Mouse (Mus musculus): ENCODE data around the gene Zc3hc1.

Zc3hc1 gene

DNA sequence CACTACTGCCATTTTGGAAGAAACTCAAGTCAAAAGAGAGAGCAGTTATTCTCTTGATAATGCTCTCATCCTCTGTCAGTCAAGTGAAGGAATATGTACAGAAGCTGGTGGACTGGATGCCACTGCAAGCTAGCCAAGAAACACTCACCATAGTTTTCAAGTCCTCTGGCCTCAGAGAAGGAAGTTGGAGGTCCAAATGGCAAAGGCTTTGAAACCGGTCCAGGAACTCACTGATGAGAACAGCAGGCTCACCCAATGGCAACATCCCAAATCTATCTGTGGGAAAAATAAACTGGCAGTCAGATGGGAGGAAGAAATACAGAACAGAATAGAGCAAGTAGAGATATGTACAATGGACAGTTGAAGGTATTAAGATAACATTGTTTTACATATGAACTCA, 15.0 kb downstream of the Zc3hc1 start:
- in situ Hi-C loops (cut with MboI; ENCODE audit: unreplicated experiment in 2 of 2), result loop anchor here in 1 of 2 experiments (25.0 kb wide), 2 partner anchors 763 to 1213 kb away; partner anchors contain the start of genes Rbm28 and Tnpo3

DNA sequence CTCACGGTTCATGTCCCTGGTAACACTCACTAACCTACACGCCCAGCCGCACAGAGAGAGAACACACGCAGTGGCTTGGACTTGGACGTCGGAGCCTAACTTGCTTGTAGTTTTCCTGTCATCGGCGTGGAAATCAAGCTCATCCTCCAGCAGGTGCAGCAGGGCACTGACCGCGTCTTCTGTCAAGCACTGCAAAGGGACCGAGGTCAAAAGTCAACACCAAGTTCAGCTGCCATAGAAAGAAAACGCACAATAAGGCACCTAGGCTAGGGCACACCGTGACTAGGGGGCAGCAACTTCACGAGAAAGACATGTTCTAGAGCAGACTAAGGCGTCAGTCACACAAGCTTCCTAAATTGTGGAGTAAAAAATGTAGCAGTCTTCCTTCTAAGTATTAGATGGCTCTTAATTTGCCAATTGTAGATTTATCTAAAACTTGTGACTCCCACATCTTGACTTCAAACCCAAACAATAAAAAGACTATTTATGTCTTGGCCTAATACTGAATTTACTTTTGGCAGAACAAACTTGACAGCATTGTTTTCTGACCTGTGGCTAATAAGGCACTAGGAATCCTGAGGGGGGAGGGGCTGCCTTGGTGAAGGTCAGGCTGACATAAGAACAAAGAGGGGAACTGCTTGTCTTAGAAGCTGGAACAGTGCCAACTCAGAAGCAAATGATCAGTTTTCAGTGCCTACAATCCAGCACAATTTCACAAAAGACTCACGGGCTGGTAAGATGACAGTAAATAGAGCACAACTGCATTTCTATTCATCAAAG, 15.9 kb downstream of the Zc3hc1 start:
- in situ Hi-C loops (cut with MboI; ENCODE audit: unreplicated experiment in 2 of 2), result loop anchor here (25.0 kb wide), 3 partner anchors 288 to 1213 kb away; partner anchors contain the start of genes Rbm28 (in 1 of the 2) and Tnpo3 (in 1 of the 2)

DNA sequence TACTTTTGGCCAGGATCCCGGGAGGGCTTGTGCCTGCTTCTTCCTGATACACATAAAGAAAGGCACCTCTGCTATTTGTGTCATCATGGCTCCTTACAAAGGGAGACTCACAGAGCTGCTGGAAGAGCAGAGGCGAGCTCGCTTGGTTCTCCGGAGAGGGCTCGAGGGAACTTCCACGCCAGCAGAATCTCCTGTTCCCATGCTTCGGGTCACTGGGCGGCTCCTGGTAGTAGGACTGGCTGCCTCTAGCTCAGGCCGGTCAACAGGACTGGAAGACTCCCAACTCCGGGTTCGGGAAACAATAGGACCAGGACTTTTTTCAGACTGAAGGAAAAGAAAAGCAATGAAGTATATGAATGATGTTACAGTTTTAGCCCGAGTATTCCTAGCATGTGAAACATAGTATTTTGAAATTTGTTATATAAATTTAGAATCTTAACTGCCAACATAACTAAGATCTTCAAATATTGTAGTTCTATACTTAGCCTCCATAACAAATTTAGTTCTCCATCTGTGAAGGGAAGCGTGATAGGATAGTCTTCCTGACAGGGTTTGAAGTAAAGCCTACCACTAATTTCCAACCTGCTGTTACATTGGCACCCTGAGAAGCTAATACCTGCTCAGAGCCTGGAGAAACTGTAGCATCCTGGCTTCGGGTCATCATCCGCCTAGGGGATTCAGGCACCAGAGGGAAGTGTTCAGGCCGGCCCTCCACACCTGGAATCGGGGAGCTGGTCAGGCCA, 18.0 kb downstream of the Zc3hc1 start:
- in situ Hi-C loops (cut with MboI; ENCODE audit: unreplicated experiment in 2 of 2), result loop anchor here in 1 of 2 experiments (25.0 kb wide), 1 partner anchor 285 kb away; no protein-coding TSS in a partner anchor

DNA sequence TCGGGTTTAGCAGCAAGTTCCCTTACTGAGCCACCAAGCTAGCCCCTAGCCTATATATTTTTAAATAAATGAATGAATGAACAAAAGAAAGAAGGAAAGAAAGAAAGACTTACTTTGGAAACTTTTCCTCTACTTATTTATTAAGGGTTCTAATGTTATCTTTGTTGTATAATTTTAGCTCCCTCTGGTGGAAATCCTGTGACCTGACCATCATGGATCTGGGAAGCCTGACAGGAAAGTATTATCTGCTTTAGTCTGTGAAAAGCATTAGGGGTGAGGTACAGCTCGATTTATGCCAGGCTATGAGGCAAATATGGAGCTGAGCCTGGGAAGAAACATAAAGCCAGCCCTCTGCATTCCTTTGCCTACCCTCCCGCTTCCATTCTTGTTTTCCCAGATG, 21.5 kb downstream of the Zc3hc1 start:
- in situ Hi-C loops (cut with MboI; ENCODE audit: unreplicated experiment in 2 of 2), result loop anchor here in 1 of 2 experiments (25.0 kb wide), 1 partner anchor 282 kb away; no protein-coding TSS in a partner anchor

DNA sequence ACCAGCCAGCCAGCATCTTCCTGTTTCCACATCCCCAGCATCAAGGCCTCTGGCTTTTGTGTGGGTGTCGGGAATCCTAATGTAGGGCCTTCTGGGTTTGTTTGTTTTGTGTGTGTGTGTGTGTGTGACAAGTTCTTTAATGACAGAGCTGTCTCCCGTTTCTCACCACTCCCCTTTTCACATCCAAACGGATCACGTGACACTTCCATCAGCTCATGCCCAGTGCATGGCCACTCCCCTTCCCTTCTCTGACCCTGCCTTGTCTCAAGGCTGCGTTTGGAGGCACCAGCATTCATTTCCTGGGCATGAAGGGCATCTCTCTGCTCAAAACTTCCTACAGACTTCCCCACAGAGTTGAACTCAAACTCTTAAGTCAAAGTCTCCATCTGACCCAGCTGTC, 27.0 kb downstream of the Zc3hc1 start:
- in situ Hi-C loops (cut with MboI; ENCODE audit: unreplicated experiment in 2 of 2), result loop anchor here in 1 of 2 experiments (25.0 kb wide), 1 partner anchor 277 kb away; no protein-coding TSS in a partner anchor

DNA sequence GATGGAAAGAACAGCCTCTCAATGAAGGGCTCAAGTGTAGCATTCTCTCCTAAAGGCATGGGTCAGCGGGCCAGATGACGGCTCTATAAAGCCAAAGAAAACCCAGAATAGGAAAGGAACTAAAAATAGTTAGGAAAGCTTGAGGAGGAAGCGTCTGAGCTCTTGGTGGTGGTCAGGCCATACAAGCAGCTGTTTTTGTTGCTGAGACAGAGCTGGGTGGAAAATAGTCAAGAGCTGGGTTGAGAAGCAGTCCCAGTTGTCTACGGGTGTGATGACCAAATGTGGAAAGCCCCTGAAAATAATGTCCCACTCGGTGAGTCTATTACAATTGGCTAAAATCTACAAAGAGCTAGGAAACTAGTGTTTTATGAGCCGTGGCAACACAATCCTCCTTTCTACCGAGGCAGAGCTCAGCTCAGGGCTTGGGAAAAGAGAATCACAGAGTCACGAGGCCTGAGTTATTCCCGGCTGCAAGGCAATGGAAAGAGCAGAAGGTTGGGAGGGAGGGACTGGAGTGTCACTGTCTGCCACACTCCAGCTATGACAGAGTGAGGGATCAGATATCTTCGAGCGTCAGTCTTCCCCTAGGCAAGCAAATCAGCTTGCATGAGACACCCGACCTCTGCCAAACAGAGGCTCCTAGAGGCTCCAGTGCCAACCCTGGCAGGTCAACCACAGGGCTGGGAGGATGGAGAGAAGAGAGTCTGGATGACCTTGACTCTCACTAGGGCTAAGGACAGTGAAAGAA, 30.9 kb downstream of the Zc3hc1 start:
- in situ Hi-C loops (cut with MboI; ENCODE audit: unreplicated experiment in 2 of 2), result loop anchor here (5.0 to 25.0 kb wide), 5 partner anchors 153 to 508 kb away; no protein-coding TSS in a partner anchor

DNA sequence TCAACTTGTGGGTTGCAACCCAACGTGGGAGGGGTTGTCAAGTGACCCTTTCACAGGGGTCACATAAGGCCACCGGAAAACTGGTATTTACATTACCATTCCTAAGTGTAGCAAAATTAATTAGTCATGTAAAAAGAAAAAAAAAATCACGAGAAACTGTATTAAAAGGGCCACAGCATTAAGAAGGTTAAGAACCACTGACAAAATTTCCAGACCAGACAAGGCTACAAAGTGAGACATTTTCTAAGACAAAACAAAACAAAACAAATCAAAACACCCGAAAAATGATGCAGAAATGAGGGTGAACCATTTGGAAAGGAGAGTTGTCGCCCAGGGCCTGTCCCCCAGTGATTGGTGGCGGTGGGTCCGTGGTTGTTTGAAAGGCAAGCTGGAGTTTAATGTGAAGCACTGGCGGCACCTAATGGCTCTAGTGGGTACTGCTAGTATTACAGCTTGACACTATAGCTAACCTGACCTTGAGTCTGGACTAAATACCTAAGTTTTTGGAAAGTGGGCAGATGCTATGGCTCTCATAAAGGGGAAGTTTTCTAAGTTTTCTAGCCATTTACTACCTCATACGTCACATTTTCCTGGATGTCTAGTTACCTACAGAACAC, 33.2 kb downstream of the Zc3hc1 start:
- in situ Hi-C loops (cut with MboI; ENCODE audit: unreplicated experiment in 2 of 2), result loop anchor here (5.0 to 25.0 kb wide), 5 partner anchors 150 to 505 kb away; no protein-coding TSS in a partner anchor

DNA sequence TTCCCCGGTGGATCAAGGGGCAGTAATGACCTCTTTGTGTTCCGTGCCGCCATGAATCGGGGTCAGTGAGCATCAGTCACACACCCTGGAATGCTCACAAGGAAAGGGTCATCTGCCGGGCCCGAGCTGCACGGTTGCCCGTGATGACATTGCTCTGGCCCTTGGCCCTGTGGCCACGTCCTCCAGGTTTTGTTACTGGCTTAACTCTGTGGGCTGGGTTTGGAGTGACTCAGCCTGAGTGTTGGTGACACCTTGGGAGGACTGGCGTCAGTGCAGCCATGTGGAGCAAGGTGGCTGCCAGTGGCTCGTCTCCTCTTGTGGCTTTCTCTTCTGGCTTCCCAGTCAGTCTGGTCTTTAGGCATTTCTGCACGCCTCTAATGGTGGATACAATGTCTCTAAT, 34.1 kb downstream of the Zc3hc1 start:
- in situ Hi-C loops (cut with MboI; ENCODE audit: unreplicated experiment in 2 of 2), result loop anchor here (5.0 to 25.0 kb wide), 5 partner anchors 149 to 504 kb away; no protein-coding TSS in a partner anchor

DNA sequence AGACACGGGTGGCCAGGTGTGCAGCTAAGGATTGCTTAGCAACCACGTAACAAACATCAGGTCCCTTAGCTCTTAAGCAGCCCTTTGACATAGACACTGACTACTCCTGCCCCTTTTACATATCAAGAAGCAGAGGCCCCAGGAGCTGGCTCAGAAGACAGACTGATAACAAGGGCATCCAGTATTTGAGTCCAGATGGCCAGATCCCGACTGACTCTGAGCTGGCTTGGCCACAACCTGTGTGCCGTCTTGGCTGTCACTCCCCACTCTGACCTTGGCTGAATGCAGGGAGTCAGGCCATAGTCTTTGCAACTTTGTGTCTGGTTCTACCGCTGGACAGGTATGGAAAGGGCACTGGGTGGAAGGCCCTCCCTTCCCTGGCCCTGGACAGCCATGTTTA, 34.7 kb downstream of the Zc3hc1 start:
- in situ Hi-C loops (cut with MboI; ENCODE audit: unreplicated experiment in 2 of 2), result loop anchor here (5.0 to 25.0 kb wide), 5 partner anchors 149 to 504 kb away; no protein-coding TSS in a partner anchor

DNA sequence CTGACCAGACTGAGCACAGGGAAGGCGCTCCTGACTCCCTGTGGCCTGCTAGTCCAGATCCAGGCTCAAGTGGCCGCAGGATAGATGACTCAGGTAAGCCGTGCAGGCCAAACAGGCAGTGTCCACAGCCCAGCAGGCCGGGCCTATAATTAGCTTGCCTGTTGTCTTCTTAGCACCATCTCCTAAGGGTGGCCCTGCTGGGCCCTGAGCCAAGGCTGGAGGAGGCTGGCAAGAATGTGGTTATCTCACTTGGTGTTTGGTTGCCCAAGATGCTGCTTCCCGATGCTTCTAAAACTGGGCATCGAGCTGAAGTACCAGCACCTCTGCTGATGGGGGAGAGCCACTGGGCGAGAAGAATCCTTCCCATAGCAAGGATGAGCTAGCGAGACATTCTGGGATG, 35.1 kb downstream of the Zc3hc1 start:
- in situ Hi-C loops (cut with MboI; ENCODE audit: unreplicated experiment in 2 of 2), result loop anchor here (5.0 to 25.0 kb wide), 5 partner anchors 148 to 503 kb away; no protein-coding TSS in a partner anchor

DNA sequence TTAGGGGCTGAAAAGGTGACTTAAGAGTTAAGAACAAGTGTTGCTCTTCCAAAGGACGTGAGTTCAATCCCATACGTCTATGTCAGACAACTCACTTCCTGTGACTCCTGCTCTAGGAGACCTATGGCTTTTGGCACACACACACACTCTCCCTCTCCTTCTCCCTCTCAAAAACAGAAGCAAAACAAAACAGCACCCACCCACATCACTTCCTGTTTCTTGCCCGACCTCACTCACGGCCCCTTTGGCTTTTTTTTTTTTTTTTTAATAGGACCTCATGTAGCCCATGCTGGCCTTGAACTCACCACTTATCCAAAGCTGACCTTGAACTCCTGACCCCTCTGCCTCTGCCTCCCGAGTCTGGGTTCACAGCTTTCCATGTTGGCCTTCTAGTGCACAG, 36.1 kb downstream of the Zc3hc1 start:
- in situ Hi-C loops (cut with MboI; ENCODE audit: unreplicated experiment in 2 of 2), result loop anchor here (5.0 to 25.0 kb wide), 5 partner anchors 147 to 502 kb away; no protein-coding TSS in a partner anchor

DNA sequence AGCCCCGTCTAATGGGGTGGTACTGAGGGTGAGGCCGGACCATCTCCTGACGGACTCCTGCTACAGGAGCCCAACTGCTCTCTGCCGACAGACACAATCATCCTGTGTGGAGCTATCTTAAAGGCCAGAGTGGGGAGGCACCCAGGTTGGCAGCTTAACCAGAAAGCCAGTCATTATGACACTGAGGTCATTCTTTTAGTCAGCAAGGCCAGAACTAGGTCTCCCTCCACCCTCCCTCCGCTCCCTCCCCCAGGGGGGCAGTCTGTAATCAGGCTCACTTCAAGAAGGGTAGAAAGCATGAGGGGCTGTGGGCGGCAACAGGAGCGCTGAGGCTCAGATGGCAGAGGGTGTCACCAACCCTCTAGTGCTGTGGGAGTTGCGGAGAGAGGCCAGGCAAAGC, 37.2 kb downstream of the Zc3hc1 start:
- in situ Hi-C loops (cut with MboI; ENCODE audit: unreplicated experiment in 2 of 2), result loop anchor here (10.0 to 25.0 kb wide), 2 partner anchors 266 to 369 kb away; no protein-coding TSS in a partner anchor

DNA sequence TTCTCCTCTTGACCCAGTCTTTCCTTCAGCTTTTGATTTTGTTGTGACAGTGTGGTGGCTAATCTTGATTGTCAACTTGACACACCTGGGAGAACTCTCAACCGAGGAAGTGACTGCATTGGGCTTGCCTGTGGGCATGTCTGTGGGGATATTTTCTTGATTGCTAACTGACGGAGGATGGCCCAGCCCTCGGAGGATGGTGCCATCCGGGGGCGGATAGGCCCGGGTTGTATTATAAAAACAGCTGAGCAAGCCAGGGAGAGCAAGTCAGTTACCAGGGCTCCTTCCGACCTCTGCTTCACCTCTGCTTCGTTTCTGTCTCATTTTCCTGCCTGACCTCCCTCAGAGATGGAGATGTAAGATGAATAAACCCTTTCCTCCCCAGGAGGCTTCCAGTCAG, 38.1 kb downstream of the Zc3hc1 start:
- in situ Hi-C loops (cut with MboI; ENCODE audit: unreplicated experiment in 2 of 2), result loop anchor here (10.0 to 25.0 kb wide), 2 partner anchors 265 to 368 kb away; no protein-coding TSS in a partner anchor

DNA sequence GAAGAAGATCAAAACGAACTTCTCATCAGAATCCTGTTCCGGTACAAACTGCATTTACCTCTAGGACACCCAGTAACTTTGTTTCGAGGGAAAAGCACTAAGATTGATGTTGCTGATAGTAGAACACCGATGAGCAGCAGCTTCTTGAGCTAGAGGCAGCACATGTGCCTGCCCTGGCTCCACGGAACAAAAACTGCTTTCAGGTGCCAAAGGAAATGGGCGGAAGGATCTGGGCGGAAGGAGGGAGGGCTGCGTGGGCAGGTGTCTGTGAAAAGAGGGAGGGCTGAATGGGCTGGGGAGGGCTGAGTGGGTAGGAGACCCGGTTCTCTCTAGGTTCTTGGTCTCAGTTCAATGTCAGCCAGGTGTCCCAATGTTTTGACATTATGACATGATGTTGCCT, 39.5 kb downstream of the Zc3hc1 start:
- in situ Hi-C loops (cut with MboI; ENCODE audit: unreplicated experiment in 2 of 2), result loop anchor here (10.0 to 25.0 kb wide), 2 partner anchors 264 to 366 kb away; no protein-coding TSS in a partner anchor

DNA sequence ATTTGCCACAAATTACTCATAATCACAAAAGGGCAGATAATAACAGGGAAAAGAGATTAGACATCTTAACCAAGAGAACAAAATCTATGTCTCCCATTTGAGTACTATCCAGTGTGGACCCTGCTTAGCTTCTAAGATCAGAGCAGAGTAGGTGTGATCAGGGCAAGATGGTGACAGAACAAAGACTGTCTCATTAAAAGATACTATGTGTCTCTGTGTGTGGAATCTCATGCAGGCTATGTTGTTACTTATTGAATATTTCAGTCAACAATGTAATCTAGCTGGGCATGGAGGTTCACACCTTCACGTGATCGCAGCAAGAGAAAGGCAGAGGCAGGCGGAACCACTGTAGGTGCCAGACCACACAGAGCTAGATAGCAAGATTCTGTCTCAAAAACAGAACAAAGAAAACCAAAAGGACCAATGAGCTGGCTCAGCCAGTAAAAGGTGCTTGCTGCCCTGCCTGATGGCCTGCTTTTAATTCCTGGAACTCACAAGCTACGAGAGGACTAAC, 43.5 kb downstream of the Zc3hc1 start:
- in situ Hi-C loops (cut with MboI; ENCODE audit: unreplicated experiment in 2 of 2), result loop anchor here in 1 of 2 experiments (5.0 kb wide), 1 partner anchor 140 kb away; no protein-coding TSS in a partner anchor

DNA sequence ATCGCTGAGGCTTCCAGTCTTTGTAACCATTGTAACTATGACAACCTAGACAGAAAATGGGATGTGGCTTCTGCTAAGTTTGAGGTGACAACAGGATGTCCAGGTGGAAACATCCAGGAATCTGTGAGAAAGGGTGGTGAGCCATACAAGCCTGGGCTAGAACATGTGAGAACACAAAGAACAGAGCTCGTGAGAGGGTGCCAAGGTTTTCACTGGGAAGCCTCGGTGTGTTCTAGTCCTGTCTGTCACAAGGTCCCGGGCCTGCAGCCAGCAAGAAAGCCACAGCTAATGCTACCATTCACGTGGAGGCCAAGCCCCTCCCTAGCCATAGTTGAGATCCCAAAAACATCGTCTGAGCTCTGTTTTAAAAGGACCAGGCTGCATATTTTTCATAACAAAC, 44.1 kb downstream of the Zc3hc1 start:
- in situ Hi-C loops (cut with MboI; ENCODE audit: unreplicated experiment in 2 of 2), result loop anchor here in 1 of 2 experiments (5.0 kb wide), 1 partner anchor 139 kb away; no protein-coding TSS in a partner anchor

DNA sequence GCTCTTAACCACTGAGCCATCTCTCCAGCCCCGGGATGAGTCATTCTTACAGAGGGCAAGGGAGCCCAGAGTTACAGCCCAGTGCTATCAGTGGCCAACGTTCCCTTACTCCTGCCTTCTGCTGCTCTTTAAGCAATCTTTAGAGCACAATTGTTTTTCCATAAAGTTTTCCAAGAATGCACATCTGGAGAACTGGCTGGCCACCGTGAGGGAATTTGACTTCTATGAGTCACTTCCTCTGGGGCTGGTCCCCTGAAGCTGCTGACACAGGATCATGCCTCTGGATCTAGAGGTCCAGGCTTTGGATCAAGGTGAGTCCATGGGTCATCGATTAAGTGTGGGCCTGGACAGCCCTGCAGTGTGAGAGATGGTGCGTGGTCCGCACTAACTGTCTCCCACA, 46.8 kb downstream of the Zc3hc1 start:
- in situ Hi-C loops (cut with MboI; ENCODE audit: unreplicated experiment in 2 of 2), result no loop called here

DNA sequence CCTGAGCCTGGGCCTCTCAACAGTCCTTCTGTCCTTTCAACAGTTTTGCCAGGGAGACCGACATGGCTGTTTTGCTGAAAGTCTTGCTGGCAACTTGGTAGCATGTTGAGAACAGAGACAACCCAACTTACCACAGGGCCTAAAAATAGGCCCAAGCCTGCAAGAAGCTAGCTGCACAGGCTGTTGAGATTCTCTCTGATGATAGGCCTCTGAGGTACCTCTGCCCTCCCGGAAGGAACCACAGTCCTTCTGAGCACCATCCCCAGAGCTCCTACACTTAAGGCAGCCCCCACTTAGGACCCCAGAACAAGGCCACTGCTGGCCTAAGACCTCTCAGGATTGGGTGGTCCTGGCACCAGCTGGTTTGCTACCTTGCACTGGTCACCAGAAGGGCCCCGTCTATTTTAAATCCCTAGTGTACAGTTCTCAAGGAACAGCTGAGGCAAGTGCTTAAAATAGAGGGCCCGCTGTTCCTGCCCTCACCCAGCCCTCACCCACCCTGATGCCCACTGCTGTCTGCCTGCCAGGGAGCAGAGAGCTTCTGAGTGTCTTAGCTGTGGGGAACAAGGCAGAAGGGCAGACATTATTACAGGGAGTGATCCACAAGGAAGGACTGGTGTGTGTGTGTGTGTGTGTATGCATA, 50.5 kb downstream of the Zc3hc1 start:
- in situ Hi-C loops (cut with MboI; ENCODE audit: unreplicated experiment in 2 of 2), result no loop called here

DNA sequence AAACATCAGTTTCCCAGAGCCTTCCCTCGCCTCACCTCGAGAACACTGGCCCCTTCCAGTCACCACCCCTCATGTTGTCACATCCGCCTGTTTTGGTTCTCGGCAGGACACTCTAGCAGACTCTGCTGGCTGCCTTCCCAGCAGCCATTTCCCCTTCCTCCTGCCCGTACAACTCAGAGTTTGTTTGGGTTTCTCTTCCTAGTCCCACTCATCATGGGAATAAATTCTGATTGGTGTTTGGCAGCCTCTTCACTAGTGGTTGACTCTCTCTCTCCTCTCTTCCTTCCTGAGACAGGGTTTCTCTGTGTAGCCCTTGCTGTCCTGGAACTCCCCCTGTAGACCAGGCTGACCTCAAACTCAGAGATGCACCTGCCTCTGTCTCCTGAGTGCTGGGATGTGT, 53.9 kb downstream of the Zc3hc1 start:
- in situ Hi-C loops (cut with MboI; ENCODE audit: unreplicated experiment in 2 of 2), result no loop called here

All from v-Abl transformed pro-B cells (cell line).